Mouse (Mus musculus) lung, adult 2 months (tissue): ENCODE measurements around the gene Eno4. TPM values are rescaled to one million over a fixed set of nuclear protein-coding genes. Genes with fewer than 3 reads are reported as not detected.

Experiments used
- DNase-seq: peaks from one replicate; pipeline ENCODE4 v3.0.0; 2022
- H3K4me1 ChIP-seq: fragments of 200-500 bp; 2 replicates; pipeline ENCODE4 v1.6.1; 2011; ENCODE audit warnings: low read length; ENCODE audit not compliant: control insufficient read depth, insufficient read depth
- H3K4me3 ChIP-seq: fragments of 200-500 bp; replicated peaks from 2 replicates; pipeline ENCODE3; 2011; ENCODE audit warnings: low read depth, mild to moderate bottlenecking, control low read depth, low read length; ENCODE audit errors: extremely low read depth
- CTCF ChIP-seq: fragments of 200-500 bp; IDR thresholded peaks from 2 replicates; pipeline ENCODE4 v1.5.1; 2011; ENCODE audit warnings: mild to moderate bottlenecking, low read length, control low read depth; ENCODE audit not compliant: insufficient read depth
- POLR2A ChIP-seq: fragments of 200-500 bp; IDR thresholded peaks from 2 replicates; pipeline ENCODE4 v1.6.1; 2011; ENCODE audit warnings: low read depth, mild to moderate bottlenecking, control low read depth, low read length, borderline replicate concordance; ENCODE audit errors: extremely low read depth
- WGBS: fragments of 180-500 bp; shearing (Covaris S2); methylation state at CpG from one replicate; pipeline ENCODE4 v1.1.7; 2018; 5-methylcytosine and 5-hydroxymethylcytosine counted together
- polyA plus RNA-seq: library from polyadenylated mRNA; depleted of rRNA; stranded (reverse); fragments of >200 nt; gene quantifications from 2 replicates; pipeline ENCODE4 v1.2.3, GENCODE M21; 2012

The Eno4 gene
- polyA plus RNA-seq, 1 experiment = 4.6 TPM

- peaks cover 4% of the 10 kb centered on the region; the same call in 1 of the 2 replicates for H3K4me1 ChIP-seq
- WGBS = 4% methylated on average over 11 of the region's 11 CpGs
- TF ChIP-seq POLR2A = no peak
- TF ChIP-seq CTCF = 0 out of 2 replicates have a peak, but pooled peaks have one; percentile 6
- H3K4me3 ChIP-seq = peak overlapping the region; percentile 37
- DNase-seq = no peak
These were observed 24.6 kb upstream of the Eno4 start for GRCm38 (mm10) chr19:58918597-58918996.

- TF ChIP-seq CTCF (no peak), POLR2A (no peak)
- Histone ChIP-seq H3K4me3 (no peak overlapping the region), H3K4me1 (peaks cover 4% of the 10 kb centered on the region; the same call in 1 of the 2 replicates)
- WGBS = 24% methylated on average over 7 of the region's 7 CpGs
- no peak for DNase-seq
These were observed 24.1 kb upstream of the Eno4 start for GRCm38 (mm10) chr19:58919148-58919547.

GRCm38 (mm10) chr19:58931081-58931800 is 12.0 kb upstream of the Eno4 start:
- no peak overlapping the region for H3K4me3 ChIP-seq
- no peaks in the 10 kb centered on the region for H3K4me1 ChIP-seq
- no peak for TF ChIP-seq POLR2A
- TF ChIP-seq CTCF = no peak
- no peak for DNase-seq
- WGBS = 64% methylated on average over 16 of the region's 16 CpGs

GRCm38 (mm10) chr19:58933062-58933461 is 10.2 kb upstream of the Eno4 start:
- no peak overlapping the region for H3K4me3 ChIP-seq
- DNase-seq = no peak
- WGBS = 52% methylated on average over 4 of the region's 4 CpGs
- H3K4me1 ChIP-seq = no peaks in the 10 kb centered on the region
- TF ChIP-seq POLR2A (no peak), CTCF (no peak)

GRCm38 (mm10) chr19:58945959-58946358 is 2.7 kb downstream of the Eno4 start:
- H3K4me3 ChIP-seq = no peak overlapping the region
- no peak for DNase-seq
- TF ChIP-seq POLR2A = no peak
- no peak for TF ChIP-seq CTCF
- WGBS = 74% methylated on average over 7 of the region's 7 CpGs
- H3K4me1 ChIP-seq = peaks cover 4% of the 10 kb centered on the region; the same call in 1 of the 2 replicates

- Histone ChIP-seq H3K4me3 (no peak overlapping the region), H3K4me1 (no peaks in the 10 kb centered on the region)
- WGBS = 74% methylated on average over 3 of the region's 3 CpGs
- TF ChIP-seq POLR2A = no peak
- TF ChIP-seq CTCF = no peak
- DNase-seq = no peak
These were observed 8.3 kb downstream of the Eno4 start for GRCm38 (mm10) chr19:58951521-58951920.

GRCm38 (mm10) chr19:58952236-58952635 is 9.0 kb downstream of the Eno4 start:
- 67% methylated on average over 12 of the region's 13 CpGs for WGBS
- TF ChIP-seq POLR2A (no peak), CTCF (no peak)
- DNase-seq = no peak
- Histone ChIP-seq H3K4me1 (no peaks in the 10 kb centered on the region), H3K4me3 (no peak overlapping the region)

- TF ChIP-seq POLR2A (no peak), CTCF (no peak)
- no peaks in the 10 kb centered on the region for H3K4me1 ChIP-seq
- WGBS = 86% methylated on average over 8 of the region's 8 CpGs
- no peak for DNase-seq
- no peak overlapping the region for H3K4me3 ChIP-seq
These were observed 11.6 kb downstream of the Eno4 start for GRCm38 (mm10) chr19:58954779-58955178.

GRCm38 (mm10) chr19:58963011-58963410 is 19.8 kb downstream of the Eno4 start:
- no peaks in the 10 kb centered on the region for H3K4me1 ChIP-seq
- no peak overlapping the region for H3K4me3 ChIP-seq
- no peak for DNase-seq
- TF ChIP-seq CTCF (no peak), POLR2A (no peak)
- 75% methylated on average over 8 of the region's 8 CpGs for WGBS
